Mouse (Mus musculus) kidney, postnatal 14 days (tissue): ENCODE measurements around the gene Gpx7.
"Not testable (repeated sequence)": the region's sequence is repeated elsewhere in the genome, so short reads cannot be mapped to it uniquely, and the experiment has no call there.

Source experiments
- DNase-seq: peaks from one replicate; pipeline ENCODE4 v3.0.0; 2022; ENCODE audit warnings: mixed read lengths

Gpx7 gene

GRCm38 (mm10) chr4:108388741-108389140 is 18.0 kb downstream of the Gpx7 start:
- DNase-seq, result no peak

GRCm38 (mm10) chr4:108387681-108388253 is 19.0 kb downstream of the Gpx7 start:
- DNase-seq, result peak; percentile 76

GRCm38 (mm10) chr4:108387106-108387505 is 19.7 kb downstream of the Gpx7 start:
- no peak for DNase-seq

GRCm38 (mm10) chr4:108386087-108386486 is 20.7 kb downstream of the Gpx7 start:
- DNase-seq, result no peak

- DNase-seq, result no peak
Observed at GRCm38 (mm10) chr4:108383183-108383714, 23.5 kb downstream of the Gpx7 start, which contains the start of gene Shisal2a. Gene Shisal2a, minus strand, starts transcription at chr4:108383349.

- DNase-seq, result no peak
Observed at GRCm38 (mm10) chr4:108380146-108380545, 26.6 kb downstream of the Gpx7 start.

- DNase-seq, result no peak
Observed at GRCm38 (mm10) chr4:108379476-108379875, 27.3 kb downstream of the Gpx7 start.

- no peak for DNase-seq
Observed at GRCm38 (mm10) chr4:108372166-108372565, 34.6 kb downstream of the Gpx7 start.

GRCm38 (mm10) chr4:108371421-108371820 is 35.3 kb downstream of the Gpx7 start:
- no peak for DNase-seq

GRCm38 (mm10) chr4:108370409-108370808 is 36.4 kb downstream of the Gpx7 start:
- DNase-seq, result no peak

- peak; percentile 70 for DNase-seq
Observed at GRCm38 (mm10) chr4:108369254-108369653, 37.5 kb downstream of the Gpx7 start.

- no peak for DNase-seq
Observed at GRCm38 (mm10) chr4:108364111-108364476, 42.7 kb downstream of the Gpx7 start.

GRCm38 (mm10) chr4:108363355-108364110 is 43.2 kb downstream of the Gpx7 start:
- no peak for DNase-seq

GRCm38 (mm10) chr4:108362321-108363261 is 44.2 kb downstream of the Gpx7 start:
- DNase-seq, result peak; percentile 81

- peak; percentile 72 for DNase-seq
Observed at GRCm38 (mm10) chr4:108360136-108361055, 46.4 kb downstream of the Gpx7 start.

- no peak for DNase-seq
Observed at GRCm38 (mm10) chr4:108358498-108358897, 48.3 kb downstream of the Gpx7 start.

- no peak for DNase-seq
Observed at GRCm38 (mm10) chr4:108357458-108357857, 49.3 kb downstream of the Gpx7 start.

GRCm38 (mm10) chr4:108353591-108353990 is 53.2 kb downstream of the Gpx7 start:
- not testable (repeated sequence) for DNase-seq

- peak; percentile 65 for DNase-seq
Observed at GRCm38 (mm10) chr4:108350819-108351218, 55.9 kb downstream of the Gpx7 start.
